Mouse (Mus musculus) midbrain, postnatal 0 days (tissue): Measurements from ENCODE around the gene Axdnd1. TPM values are rescaled to one million over a fixed set of nuclear protein-coding genes. Genes with fewer than 3 reads are reported as not detected.
A peak's percentile ranks its signal among the peaks of the same experiment; 100 is the strongest.

Source experiments
- ATAC-seq: fragments of 200-750 bp; cut with Nextera tagmentation; 2 replicates; pipeline ENCODE4 v1.8.0; 2017; ENCODE audit warnings: moderate number of reproducible peaks, mild to moderate bottlenecking, moderate TSS enrichment, moderate library complexity; ENCODE audit not compliant: low FRiP score
- DNase-seq: peaks from one replicate; pipeline ENCODE4 v3.0.0-alpha.2; 2015; ENCODE audit warnings: low spot score
- H3K27ac ChIP-seq: fragments of 300-500 bp; sonication (generic); 2 replicates; pipeline ENCODE4 v1.5.1; 2014; ENCODE audit warnings: low read depth, mild to moderate bottlenecking, low read length, mixed read lengths
- H3K27me3 ChIP-seq: fragments of 300-500 bp; sonication (generic); 2 replicates; pipeline ENCODE4 v1.6.1; 2014; ENCODE audit warnings: low read length, control low read depth, mixed read lengths; ENCODE audit not compliant: insufficient read depth
- H3K36me3 ChIP-seq: fragments of 300-500 bp; sonication (generic); 2 replicates; pipeline ENCODE4 v1.6.1; 2014; ENCODE audit warnings: low read length, control low read depth, mixed read lengths; ENCODE audit not compliant: insufficient read depth
- H3K4me1 ChIP-seq: fragments of 300-500 bp; sonication (generic); 2 replicates; pipeline ENCODE4 v1.6.1; 2014; ENCODE audit warnings: mild to moderate bottlenecking, control low read depth, antibody characterized with exemption, low read length, mixed read lengths; ENCODE audit not compliant: insufficient read depth
- H3K4me2 ChIP-seq: fragments of 300-500 bp; sonication (generic); 2 replicates; pipeline ENCODE4 v1.6.1; 2014; ENCODE audit warnings: low read depth, mild to moderate bottlenecking, low read length, mixed read lengths; ENCODE audit not compliant: poor library complexity, severe bottlenecking
- H3K4me3 ChIP-seq: fragments of 300-500 bp; sonication (generic); 2 replicates; pipeline ENCODE4 v1.5.1; 2014; ENCODE audit warnings: low read depth, mild to moderate bottlenecking, low read length, moderate library complexity
- H3K9ac ChIP-seq: fragments of 300-500 bp; sonication (generic); replicated peaks from 2 replicates; pipeline ENCODE4 v1.6.1; 2014; ENCODE audit warnings: mild to moderate bottlenecking, low read length, moderate library complexity, mixed read lengths; ENCODE audit not compliant: poor library complexity, severe bottlenecking
- H3K9me3 ChIP-seq: fragments of 300-500 bp; sonication (generic); 2 replicates; pipeline ENCODE4 v1.6.1; 2016; ENCODE audit warnings: low read length, control low read depth
- CTCF ChIP-seq: IDR thresholded peaks from 2 replicates; pipeline ENCODE4 v1.5.1; 2016; ENCODE audit warnings: antibody characterized with exemption, mild to moderate bottlenecking
- WGBS: fragments of 180-500 bp; shearing (Covaris S2); extraction: QIAGEN DNeasy Blood & Tissue Kit; methylation state at CpG from one replicate; pipeline ENCODE4 v1.1.7; 2014; 5-methylcytosine and 5-hydroxymethylcytosine counted together
- polyA plus RNA-seq: library from polyadenylated mRNA; unstranded; fragments of >200 nt; fragmentation: Nextera tagmentation; extraction: Ambion mirVana; gene quantifications from 2 replicates; pipeline ENCODE4 v1.2.1, GENCODE M21; 2015
- total RNA-seq: library from RNA; depleted of rRNA; stranded (reverse); fragments of >200 nt; gene quantifications from 2 replicates; pipeline ENCODE4 v1.2.3, GENCODE M21; 2014; rRNA removed

The Axdnd1 gene
- total RNA-seq (not detected in 2 replicates), polyA plus RNA-seq (0.11 and 0.56 TPM in 2 replicates)

DNA sequence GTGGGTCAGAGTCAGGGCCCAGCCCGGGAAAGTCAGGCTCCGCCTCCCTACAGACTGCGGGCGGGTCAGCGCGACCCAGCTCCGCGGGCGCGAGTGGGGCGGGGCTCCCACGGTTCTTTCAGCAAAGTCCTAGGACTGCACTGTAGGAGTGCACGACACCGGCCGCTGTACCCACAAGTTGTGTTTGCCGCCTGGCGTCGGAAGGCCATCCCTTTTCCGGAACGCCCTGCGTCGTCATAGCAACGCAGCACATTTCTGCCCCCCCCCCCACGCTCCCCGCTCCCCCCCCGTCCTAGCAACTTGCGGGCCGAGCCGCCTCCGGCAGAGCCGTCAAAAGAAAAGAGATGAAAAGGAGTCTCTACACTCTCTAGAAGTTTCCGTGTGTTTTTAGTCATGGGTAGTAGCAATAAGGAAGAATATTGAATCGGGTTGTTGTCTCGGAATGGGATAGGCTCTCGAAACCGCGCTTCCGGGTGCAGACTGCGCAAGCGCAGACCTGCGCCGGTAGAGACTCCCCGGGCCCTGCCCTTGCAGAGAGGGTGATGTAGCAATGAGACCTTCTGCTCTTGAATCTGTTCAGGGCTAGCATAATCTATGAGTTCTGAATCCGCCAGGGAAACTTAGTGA lies at the start of gene Axdnd1:
Axdnd1 (minus strand) TSS at position 489 of the 627 bp plus-strand sequence.
- under 1% methylated on average over 44 of the region's 44 CpGs for WGBS
- ATAC-seq, result peak; percentile 93

DNA sequence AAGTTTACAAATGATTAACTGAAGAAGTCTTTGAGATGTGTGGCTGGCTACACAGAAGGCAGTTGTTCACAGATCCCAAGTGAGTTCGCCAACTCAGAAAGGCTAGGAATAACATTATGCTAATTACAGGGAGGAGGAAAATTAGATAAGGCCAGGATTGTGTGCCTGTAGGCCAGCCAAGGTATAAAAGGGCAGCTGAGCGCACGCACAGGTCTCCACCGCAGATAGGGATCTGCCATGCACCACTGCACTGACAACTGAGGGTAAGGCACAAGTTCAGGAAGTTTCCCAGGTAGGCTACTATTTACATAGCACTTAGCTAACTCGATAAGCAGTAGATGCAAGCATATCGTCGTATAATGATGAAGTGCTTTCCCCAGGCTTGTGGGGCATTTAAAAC lies 49.6 kb upstream of the Axdnd1 start:
- Histone ChIP-seq H3K9ac (no peak overlapping the region), H3K27me3 (no peaks in the 10 kb centered on the region), H3K4me2 (no peak overlapping the region), H3K9me3 (no peaks in the 10 kb centered on the region), H3K36me3 (no peaks in the 10 kb centered on the region; the same call in 1 of the 2 replicates), H3K4me1 (0 out of 2 replicates have a peak, but pooled peaks cover 3% of the 10 kb centered on the region), H3K4me3 (no peak overlapping the region), H3K27ac (no peak overlapping the region)
- no peak for ATAC-seq
- 71% methylated on average over 7 of the region's 7 CpGs for WGBS
- DNase-seq, result no peak
- no peak for TF ChIP-seq CTCF

More for the DNA sequence above, at the start of gene Axdnd1:
- peak within 1 kb of the TSS; percentile 62 for H3K4me2 ChIP-seq
- DNase-seq, result peak; percentile 88
- no peaks in the 10 kb centered on the region for H3K4me1 ChIP-seq
- H3K9ac ChIP-seq, result peak within 1 kb of the TSS; percentile 39; the same call in 1 of the 2 replicates
- H3K27ac ChIP-seq, result no peak within 1 kb of the TSS
- TF ChIP-seq CTCF, result peak; percentile 43
- H3K4me3 ChIP-seq, result peak within 1 kb of the TSS; percentile 43
- H3K9me3 ChIP-seq, result 0 out of 2 replicates have a peak, but pooled peaks cover 4% of the 10 kb centered on the region
- H3K36me3 ChIP-seq, result no peaks in the 10 kb centered on the region
- no peaks in the 10 kb centered on the region for H3K27me3 ChIP-seq

DNA sequence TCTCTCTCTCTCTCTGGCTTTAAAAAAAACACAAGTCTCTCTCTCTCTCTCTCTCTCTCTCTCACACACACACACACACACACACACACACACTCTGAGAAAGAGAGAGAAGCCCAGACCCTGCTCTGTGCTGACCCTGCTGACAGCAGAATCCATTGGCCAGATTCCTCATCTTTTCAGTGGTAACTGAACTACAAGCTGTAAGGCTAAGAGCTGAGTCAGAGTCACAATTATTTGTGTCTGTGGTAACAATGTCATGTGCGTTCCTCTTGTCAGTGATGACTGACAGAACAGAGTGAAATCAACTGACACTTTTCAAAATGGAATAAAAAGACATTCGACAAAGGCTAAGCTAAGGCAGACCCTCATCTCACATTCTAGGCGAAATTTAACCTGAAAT lies 47.6 kb upstream of the Axdnd1 start:
- DNase-seq, result no peak
- no peak overlapping the region for H3K27ac ChIP-seq
- H3K4me3 ChIP-seq, result no peak overlapping the region
- no peak overlapping the region for H3K4me2 ChIP-seq
- no peaks in the 10 kb centered on the region for H3K27me3 ChIP-seq
- ATAC-seq, result no peak
- H3K9ac ChIP-seq, result no peak overlapping the region
- 77% methylated on average over 3 of the region's 3 CpGs for WGBS
- H3K9me3 ChIP-seq, result no peaks in the 10 kb centered on the region
- 0 out of 2 replicates have a peak, but pooled peaks cover 3% of the 10 kb centered on the region for H3K4me1 ChIP-seq
- no peaks in the 10 kb centered on the region; the same call in 1 of the 2 replicates for H3K36me3 ChIP-seq
- TF ChIP-seq CTCF, result no peak

DNA sequence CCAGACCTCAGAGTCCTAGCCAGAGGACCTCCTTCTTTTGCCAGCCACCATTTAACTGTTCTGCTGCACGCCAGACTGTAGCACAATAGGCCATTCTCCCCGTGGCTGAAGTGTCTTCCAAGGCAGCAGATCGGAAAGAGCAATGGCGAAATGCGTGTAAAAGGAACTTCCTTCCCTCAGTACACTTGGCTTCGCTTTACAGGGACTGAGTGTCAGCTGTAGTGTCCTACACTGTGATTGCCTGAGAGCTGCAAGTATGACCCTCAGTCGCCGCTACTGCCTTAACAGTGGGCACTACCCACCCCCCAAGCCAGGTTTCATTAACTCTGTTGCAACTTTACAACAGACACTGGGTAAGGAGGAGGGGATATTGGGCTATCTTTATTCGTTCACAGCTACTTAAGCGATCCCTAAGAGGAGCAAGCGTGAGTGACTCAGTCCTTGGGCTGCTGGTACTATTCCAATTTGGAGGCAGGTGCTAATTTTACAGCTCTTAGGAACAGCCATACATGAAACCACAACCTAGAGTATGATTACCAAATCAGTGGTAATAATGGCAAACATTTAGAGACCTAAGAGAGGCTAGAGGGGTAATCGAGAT lies 46.8 kb upstream of the Axdnd1 start:
- ATAC-seq (no peak), DNase-seq (no peak)
- H3K36me3 ChIP-seq, result no peaks in the 10 kb centered on the region; the same call in 1 of the 2 replicates
- 88% methylated on average over 12 of the region's 12 CpGs for WGBS
- H3K4me3 ChIP-seq, result no peak overlapping the region
- no peak overlapping the region for H3K4me2 ChIP-seq
- H3K4me1 ChIP-seq, result 0 out of 2 replicates have a peak, but pooled peaks cover 2% of the 10 kb centered on the region
- H3K27me3 ChIP-seq, result no peaks in the 10 kb centered on the region
- H3K9ac ChIP-seq, result no peak overlapping the region
- no peak overlapping the region for H3K27ac ChIP-seq
- H3K9me3 ChIP-seq, result no peaks in the 10 kb centered on the region
- no peak for TF ChIP-seq CTCF

DNA sequence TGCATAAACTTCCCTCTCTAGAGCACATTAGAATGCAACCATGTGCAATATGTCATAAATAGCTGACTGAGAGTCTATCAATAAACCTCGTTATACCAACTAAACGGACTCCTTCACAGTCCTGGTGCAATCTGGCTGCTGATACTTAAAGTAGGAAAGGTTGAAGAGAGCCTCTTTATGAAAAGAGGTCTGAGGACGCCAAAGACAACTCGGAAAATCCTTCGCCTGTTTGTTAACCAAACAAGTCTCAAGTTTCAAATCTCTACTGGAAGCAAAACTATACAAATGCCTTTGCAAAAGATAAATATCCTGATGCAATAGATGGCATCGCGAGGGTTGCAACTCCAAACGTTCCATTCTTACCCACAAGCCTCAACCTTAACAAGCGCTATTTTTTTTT lies 44.0 kb upstream of the Axdnd1 start:
- no peak overlapping the region for H3K4me3 ChIP-seq
- no peaks in the 10 kb centered on the region for H3K4me1 ChIP-seq
- H3K27ac ChIP-seq, result no peak overlapping the region
- no peaks in the 10 kb centered on the region for H3K9me3 ChIP-seq
- ATAC-seq (no peak), DNase-seq (no peak)
- no peak overlapping the region for H3K4me2 ChIP-seq
- H3K27me3 ChIP-seq, result no peaks in the 10 kb centered on the region
- TF ChIP-seq CTCF, result no peak
- WGBS, result 85% methylated on average over 9 of the region's 9 CpGs
- H3K9ac ChIP-seq, result no peak overlapping the region
- H3K36me3 ChIP-seq, result no peaks in the 10 kb centered on the region; the same call in 1 of the 2 replicates
